Mouse (Mus musculus) cortical plate, adult 2 months (tissue): ENCODE measurements at regions not wholly inside any gene's neighbourhood (a gene's known extent, or its start where the extent isn't known, plus 50 kb on each side); places are given as distances from the start of the nearest gene placed in this dataset.

Experiments
- CTCF ChIP-seq: fragments of 200-500 bp; IDR thresholded peaks from 2 replicates; pipeline ENCODE4 v1.5.1; 2011; ENCODE audit warnings: mild to moderate bottlenecking, control low read depth, low read length; ENCODE audit not compliant: insufficient read depth; ENCODE audit errors: extremely low read depth
- POLR2A ChIP-seq: fragments of 200-500 bp; IDR thresholded peaks from 2 replicates; pipeline ENCODE4 v1.6.1; 2011; ENCODE audit warnings: mild to moderate bottlenecking, low read length, control low read depth; ENCODE audit not compliant: insufficient read depth; ENCODE audit errors: extremely low read depth

DNA sequence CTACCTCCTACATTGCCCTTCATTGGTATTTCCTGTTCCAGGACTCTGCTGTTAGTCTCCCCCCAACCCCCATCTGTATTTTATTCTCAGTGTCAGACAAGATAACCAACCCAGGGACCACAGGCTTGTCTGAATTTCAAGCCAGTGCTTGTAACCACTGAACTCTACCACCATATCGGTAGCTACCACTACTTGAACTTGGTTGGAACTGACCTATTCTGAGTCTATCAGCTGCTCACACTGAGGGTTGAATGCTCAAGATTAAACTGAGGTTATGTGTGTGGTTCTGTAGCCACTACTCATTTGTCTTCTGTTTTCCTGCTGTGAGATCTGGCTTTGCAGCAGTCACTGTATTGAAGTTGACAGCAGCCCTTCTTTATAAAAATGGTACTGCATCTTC, 317.0 kb upstream of the Zeb2 start:
- TF ChIP-seq CTCF (no peak), POLR2A (no peak)
